Mouse (Mus musculus) natural killer cell, adult 2 months (primary cell): Measurements from ENCODE around the gene Ankrd23.

Experiments used
- DNase-seq, 2 experiments: peaks; one replicate each; pipeline ENCODE4 v3.0.0; 2022; ENCODE audit warnings: low spot score in 2 of 2

The Ankrd23 gene

GRCm38 (mm10) chr1:36545845-36546600, 9.3 kb upstream of the Ankrd23 start:
- DNase-seq = peak in 1 of 2 experiments; percentile 38

DNA sequence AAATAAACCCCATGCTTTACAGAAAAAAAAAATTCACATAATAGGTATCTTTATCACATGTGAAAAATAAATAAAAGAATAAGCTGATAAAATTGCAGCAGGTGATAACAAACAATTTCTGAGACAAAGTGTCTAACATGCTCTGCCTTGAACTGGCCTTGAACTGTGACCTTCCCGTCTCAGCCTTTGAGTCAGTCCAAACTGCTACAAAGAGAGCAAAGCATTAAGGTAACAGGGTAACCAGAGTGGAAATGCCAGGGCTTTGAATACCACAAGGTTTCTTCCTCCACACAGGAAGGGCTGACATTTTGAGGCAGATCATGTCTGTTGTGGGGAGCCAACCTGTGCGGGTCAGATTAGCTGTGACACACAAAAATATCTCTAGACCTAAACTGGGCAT, 8.7 kb upstream of the Ankrd23 start:
- no peak for DNase-seq

- no peak for DNase-seq
These were observed 6.2 kb upstream of the Ankrd23 start for GRCm38 (mm10) chr1:36542925-36543324.

DNA sequence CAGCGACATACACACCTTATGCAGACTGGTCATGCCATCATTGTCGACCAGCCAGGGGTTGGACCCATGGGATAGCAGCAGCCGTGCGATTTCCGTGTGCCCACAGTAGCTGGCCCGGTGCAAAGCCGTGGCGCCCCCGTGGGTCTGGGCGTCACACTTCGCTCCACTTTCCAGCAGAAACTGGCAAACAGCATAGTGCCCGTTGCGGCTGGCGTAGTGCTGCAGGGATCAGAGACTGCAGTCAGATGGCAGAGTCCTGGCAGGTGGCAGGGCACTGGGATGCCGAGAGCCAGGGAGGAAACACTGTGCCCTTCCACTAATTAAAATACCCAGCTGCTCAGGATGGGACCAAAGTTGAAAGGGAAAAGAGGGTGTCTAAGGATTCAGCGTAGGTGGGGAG, 5.2 kb upstream of the Ankrd23 start:
- no peak for DNase-seq

DNA sequence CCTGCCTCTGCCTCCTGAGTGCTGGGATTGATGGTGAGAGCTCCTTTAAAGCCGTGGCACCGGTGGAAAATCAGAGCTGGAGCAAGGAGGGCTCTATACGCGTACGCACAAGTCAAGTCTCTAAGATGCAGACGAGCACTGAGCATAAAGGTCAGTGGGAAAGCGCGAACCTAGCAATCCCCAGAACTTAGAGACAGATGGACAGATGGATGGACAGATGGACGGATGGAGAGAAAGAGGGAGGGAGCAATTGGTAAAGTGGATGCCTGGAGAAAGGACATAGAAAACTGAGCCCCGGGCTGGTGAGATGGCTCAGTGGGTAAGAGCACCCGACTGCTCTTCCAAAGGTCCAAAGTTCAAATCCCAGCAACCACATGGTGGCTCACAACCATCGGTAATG, 4.1 kb upstream of the Ankrd23 start:
- DNase-seq = no peak

DNA sequence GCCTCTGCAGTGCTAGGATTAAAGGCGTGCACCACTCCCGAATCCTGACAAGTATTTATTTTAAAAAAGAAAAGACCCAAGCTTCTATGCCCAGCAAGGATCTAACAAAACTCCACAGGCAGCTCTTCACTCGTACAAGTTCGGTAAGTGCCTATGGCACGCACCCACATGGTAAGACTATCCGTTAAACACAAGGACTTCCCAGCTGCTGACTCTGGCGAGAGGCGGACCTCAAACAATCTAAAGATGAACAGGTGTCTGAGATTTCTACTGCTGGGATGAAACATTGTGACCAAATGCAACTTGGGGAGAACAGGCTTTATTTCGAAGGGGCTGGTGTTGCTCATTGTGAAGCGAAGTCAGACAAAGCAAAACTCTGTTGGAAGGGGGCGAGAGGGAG, 3.4 kb upstream of the Ankrd23 start:
- DNase-seq = no peak

- no peak for DNase-seq
These were observed 2.5 kb upstream of the Ankrd23 start, which contains the start of gene Gm42417 for GRCm38 (mm10) chr1:36539186-36539585. Gm42417 (minus strand) TSS chr1:36539429.

DNA sequence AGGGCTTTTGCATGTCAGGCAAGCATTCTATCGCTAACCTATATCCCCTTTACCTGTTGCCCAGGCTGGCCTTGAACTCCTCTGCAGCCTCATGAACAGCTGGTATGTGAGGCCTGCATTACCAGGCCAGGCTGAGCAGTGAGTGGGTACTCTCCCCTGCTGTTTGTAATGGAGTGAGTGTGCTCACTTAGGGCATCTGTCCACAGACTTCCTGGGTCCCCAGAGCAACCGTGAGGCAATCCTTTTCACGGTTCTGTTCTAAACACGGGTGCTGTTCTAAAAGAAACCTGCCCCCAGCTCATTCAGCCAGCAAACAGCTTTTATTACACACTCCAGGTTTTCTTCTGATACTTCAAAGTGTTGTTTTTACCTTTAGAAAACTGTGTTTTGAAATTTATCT, 2.0 kb upstream of the Ankrd23 start:
- DNase-seq = no peak

DNA sequence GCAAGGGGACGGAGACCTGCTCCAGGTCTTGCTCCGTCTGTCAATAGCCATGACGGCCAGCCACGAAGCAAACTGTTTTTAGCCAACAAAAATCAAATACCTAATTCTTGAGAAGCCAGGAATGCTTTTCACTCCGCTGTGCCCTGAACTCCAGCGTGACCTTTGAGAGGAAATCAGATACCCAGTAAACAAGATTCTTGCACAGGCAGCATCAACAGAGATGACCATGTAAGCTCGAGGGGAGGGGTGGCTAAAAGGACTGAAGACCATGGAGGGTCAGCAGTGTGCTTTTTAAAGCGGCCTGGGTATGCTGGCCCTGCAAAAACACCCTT, 320 bp downstream of the Ankrd23 start:
- DNase-seq = no peak

DNA sequence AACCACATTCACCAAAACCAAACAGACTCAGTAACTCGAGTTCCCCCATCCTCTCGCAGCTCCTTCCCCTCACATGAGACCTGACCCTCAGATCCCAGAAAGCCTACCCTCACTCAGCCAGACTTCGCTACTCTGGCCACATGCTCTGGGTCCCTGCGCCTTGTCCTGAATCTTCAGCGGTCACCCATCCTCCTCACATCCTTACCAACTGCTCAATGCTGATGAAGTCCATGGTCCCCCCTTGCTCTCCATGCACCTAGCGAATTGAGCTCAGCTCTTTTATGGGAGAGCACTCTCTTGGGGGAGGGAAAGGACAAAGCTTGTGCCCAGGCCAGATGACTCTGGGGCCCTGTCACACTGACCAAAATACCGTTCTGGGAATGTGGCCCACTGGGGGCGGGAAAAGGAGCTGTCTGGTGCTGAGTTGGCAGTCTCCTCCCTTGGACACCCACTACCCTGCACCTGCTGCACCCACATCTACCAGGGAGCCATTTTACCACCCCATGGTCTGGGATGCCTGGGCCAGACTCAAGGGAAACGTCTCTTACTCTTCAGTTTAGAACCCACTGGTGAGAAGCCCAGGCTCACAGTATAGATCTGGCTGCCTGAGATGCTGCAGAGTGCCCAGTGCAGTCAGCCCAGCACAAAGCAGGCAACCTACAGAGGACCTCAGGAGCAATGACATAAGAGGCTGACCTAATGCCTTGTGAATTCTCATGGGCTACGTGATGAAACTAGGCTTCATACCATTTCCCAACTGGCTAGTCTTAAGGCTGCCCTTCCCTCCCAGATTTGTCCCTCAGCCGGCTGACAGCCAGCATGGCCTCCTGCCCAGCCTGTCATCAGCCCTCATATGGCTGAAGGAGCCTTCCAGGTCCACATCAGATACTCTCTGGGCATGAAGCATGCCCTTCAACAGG, 946 bp downstream of the Ankrd23 start:
- no peak for DNase-seq

GRCm38 (mm10) chr1:36534595-36535058, 2.1 kb downstream of the Ankrd23 start:
- no peak for DNase-seq

GRCm38 (mm10) chr1:36533546-36533945, 3.1 kb downstream of the Ankrd23 start:
- no peak for DNase-seq

DNA sequence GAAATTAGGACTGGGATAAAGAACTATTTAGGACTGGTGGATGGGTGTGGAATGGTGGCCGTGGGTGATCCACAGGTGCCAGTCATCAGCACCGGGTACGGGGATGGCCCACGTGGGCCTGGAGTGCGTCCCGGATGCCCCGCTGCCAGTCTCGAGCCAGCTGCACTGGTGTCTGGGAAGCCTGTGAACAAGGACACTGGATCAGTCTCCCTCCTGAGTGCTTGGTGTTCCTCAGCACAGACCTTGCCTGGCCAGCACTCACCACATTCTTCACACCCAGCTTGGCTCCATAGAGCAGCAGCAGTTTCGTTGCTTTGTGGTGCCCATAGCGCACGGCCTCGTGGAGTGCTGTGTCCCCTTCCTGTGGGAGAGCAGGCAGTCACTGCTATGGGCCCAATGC, 5.2 kb downstream of the Ankrd23 start:
- DNase-seq = no peak

- DNase-seq = no peak
These were observed 5.7 kb downstream of the Ankrd23 start for GRCm38 (mm10) chr1:36530962-36531361.

GRCm38 (mm10) chr1:36530485-36530884, 6.2 kb downstream of the Ankrd23 start:
- no peak for DNase-seq

GRCm38 (mm10) chr1:36529875-36530274, 6.8 kb downstream of the Ankrd23 start:
- no peak for DNase-seq

- DNase-seq = no peak
These were observed 7.4 kb downstream of the Ankrd23 start for GRCm38 (mm10) chr1:36529274-36529673.

GRCm38 (mm10) chr1:36528351-36528750, 8.3 kb downstream of the Ankrd23 start:
- DNase-seq = no peak

DNA sequence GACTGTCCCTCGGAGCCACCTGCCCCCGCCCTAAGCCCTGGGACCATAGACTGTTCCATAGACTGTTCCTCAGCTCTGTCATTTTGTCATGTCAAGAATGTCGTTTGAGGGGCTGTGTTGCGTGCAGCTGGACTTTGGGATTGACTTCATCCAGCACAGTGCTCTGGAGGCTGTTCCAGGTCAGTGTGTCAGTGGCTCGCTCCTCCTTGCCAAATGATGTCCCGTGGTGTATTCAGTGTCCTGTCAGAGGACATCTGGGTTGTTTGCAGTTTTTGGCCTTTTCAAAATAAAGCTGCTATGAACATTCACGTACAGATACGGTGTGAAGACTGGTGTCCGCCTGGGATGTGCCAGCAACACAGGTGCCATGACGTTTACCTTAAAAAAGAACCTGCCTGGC, 9.8 kb downstream of the Ankrd23 start:
- no peak for DNase-seq

GRCm38 (mm10) chr1:36525774-36526173, 10.9 kb downstream of the Ankrd23 start:
- no peak for DNase-seq

- no peak for DNase-seq
These were observed 12.6 kb downstream of the Ankrd23 start for GRCm38 (mm10) chr1:36524058-36524457.

- DNase-seq = no peak
These were observed 13.2 kb downstream of the Ankrd23 start for GRCm38 (mm10) chr1:36523332-36524013.
